Mouse (Mus musculus): ENCODE results near the gene Scyl1. TPM values are rescaled to one million over a fixed set of nuclear protein-coding genes. Genes with fewer than 3 reads are reported as not detected.

Scyl1 gene
- polyA plus RNA-seq, 1 experiment from 2014 or later, result 69.8 TPM

DNA sequence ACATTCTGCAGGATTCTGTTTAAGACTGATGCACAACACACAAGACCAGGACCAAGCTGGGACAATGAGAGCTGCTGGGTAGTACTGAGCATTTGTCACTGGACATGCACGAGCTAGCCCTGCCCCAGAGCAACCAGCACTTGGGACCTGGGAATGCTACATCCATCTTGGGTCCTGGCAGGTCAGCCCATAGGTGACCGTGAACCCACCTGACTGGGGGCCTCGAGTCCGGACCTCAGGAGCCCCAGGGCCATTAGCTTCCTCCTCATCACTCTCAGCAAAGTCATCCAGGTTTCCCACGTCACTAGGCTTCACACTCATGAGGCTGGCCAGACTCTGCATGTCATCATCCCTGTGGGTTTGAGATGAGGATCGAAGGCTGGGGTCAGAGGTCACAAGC is 50.0 kb downstream of the Scyl1 start:
- no peak overlapping the region for H3K4me3 ChIP-seq
- no peak overlapping the region for H3K9ac ChIP-seq
- no peak overlapping the region for H3K4me2 ChIP-seq
- peaks cover 37% of the 10 kb centered on the region for H3K4me1 ChIP-seq (replicated peaks)
- no peak overlapping the region for H3K27ac ChIP-seq (replicated peaks)
- ATAC-seq (ENCODE audit: low read depth), result no peak
- WGBS, result 94% methylated on average over 6 of the region's 6 CpGs
- no peaks in the 10 kb centered on the region for H3K27me3 ChIP-seq
- H3K36me3 ChIP-seq, result peaks cover 85% of the 10 kb centered on the region
- no peaks in the 10 kb centered on the region for H3K9me3 ChIP-seq

- H3K9me3 ChIP-seq, result no peaks in the 10 kb centered on the region
- no peak overlapping the region for H3K27ac ChIP-seq (replicated peaks)
- no peak for ATAC-seq (ENCODE audit: low read depth)
- H3K4me1 ChIP-seq (replicated peaks), result peaks cover 29% of the 10 kb centered on the region
- H3K27me3 ChIP-seq, result no peaks in the 10 kb centered on the region
- no peak overlapping the region for H3K4me2 ChIP-seq
- H3K36me3 ChIP-seq, result peaks cover 94% of the 10 kb centered on the region
- H3K9ac ChIP-seq, result 0 out of 2 replicates have a peak overlapping the region, but pooled peaks have one; percentile 26
- WGBS, result 61% methylated on average over 10 of the region's 10 CpGs
- H3K4me3 ChIP-seq, result no peak overlapping the region
Observed at GRCm38 (mm10) chr19:5716955-5717354, 54.3 kb downstream of the Scyl1 start.

DNA sequence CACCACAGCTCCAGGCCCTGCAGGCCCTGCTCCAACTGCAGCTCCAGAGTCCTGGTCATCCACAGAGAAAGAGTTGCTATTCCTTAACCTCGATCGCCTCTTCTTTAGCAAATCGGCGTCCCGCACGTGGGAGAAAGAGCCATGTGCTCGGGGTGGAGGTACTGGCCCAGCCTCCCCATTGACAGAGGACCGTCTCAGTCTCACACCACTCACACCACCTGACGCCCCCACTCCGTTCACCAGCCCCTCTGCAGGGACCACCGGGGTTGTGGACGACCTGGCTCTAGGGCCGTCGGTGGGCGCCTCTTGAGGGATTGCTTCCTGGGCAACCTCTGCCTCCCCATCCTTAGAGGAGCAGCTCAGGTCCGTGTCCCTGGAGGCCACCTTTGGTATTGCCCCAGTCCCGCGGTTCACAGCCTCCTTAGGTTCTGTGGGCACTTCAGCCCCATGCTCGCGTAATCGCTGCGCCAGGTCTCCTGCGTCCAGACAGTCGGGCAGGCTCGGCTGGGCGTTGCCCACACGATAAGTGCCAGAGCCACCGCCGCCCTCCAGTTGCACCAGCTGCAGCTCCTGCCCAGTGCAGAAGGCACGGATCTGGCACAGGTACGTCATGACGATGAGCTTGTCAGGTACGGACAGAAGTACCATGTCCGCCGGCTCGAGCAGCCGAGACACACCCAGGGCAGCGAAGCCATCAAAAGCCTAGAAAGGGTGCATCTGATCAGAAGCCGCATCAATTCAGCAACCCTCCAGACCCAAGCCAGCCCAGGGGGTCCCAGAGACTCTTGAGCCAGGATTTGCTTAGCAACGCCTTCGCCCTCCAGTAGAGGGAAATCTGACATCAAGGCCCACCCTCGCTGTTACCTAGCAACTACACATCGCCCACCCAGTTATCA is 55.2 kb downstream of the Scyl1 start:
- 16% methylated on average over 43 of the region's 43 CpGs for WGBS
- Histone ChIP-seq H3K4me2 (peak overlapping the region; percentile 44), H3K36me3 (peaks cover 90% of the 10 kb centered on the region), H3K9me3 (no peaks in the 10 kb centered on the region), H3K9ac (peak overlapping the region; percentile 53; the same call in 1 of the 2 replicates), H3K27ac (replicated peaks) (no peak overlapping the region), H3K4me3 (no peak overlapping the region; the same call in 1 of the 2 replicates), H3K4me1 (replicated peaks) (peaks cover 29% of the 10 kb centered on the region), H3K27me3 (no peaks in the 10 kb centered on the region)
- ATAC-seq (ENCODE audit: low read depth), result peak; percentile 46; the same call in 1 of the 2 replicates

DNA sequence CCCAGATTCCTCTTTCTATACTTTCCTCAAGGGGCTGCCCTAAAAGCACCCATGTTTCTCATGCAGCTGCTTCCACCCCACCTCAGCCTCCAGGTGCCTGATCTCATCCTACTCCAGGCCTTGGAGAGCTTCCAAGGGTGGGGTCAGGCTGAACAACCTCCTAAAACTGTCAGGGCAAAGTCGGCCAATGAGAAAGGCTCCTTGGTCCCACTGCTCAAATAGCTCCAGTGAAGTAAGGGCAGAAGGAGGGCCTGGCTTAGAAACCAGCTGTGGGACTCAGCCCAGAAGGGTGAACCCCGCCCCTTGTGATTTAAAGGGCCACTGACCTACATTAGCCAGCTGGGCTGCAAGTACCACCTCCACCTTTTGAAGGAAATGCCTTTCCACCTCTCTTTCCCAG is 57.5 kb downstream of the Scyl1 start:
- H3K4me3 ChIP-seq, result no peak overlapping the region
- no peak for ATAC-seq (ENCODE audit: low read depth)

GRCm38 (mm10) chr19:5713255-5713654 is 58.0 kb downstream of the Scyl1 start:
- H3K4me2 ChIP-seq, result peak overlapping the region; percentile 0; the same call in 1 of the 2 replicates
- 83% methylated on average over 5 of the region's 5 CpGs for WGBS
- no peaks in the 10 kb centered on the region for H3K27me3 ChIP-seq
- H3K4me1 ChIP-seq (replicated peaks), result peaks cover 29% of the 10 kb centered on the region
- no peak for ATAC-seq (ENCODE audit: low read depth)
- no peak overlapping the region for H3K4me3 ChIP-seq
- no peak overlapping the region for H3K27ac ChIP-seq (replicated peaks)
- no peak overlapping the region for H3K9ac ChIP-seq
- no peaks in the 10 kb centered on the region for H3K9me3 ChIP-seq
- peaks cover 88% of the 10 kb centered on the region for H3K36me3 ChIP-seq

More for the DNA sequence above, 57.5 kb downstream of the Scyl1 start:
- Histone ChIP-seq H3K4me2 (peak overlapping the region; percentile 0; the same call in 1 of the 2 replicates), H3K4me1 (replicated peaks) (peaks cover 29% of the 10 kb centered on the region), H3K27me3 (no peaks in the 10 kb centered on the region), H3K36me3 (peaks cover 88% of the 10 kb centered on the region), H3K27ac (replicated peaks) (no peak overlapping the region), H3K9me3 (no peaks in the 10 kb centered on the region), H3K9ac (no peak overlapping the region)
- 4% methylated on average over 2 of the region's 2 CpGs for WGBS

- H3K27ac ChIP-seq (replicated peaks), result no peak overlapping the region
- H3K9ac ChIP-seq, result 0 out of 2 replicates have a peak overlapping the region, but pooled peaks have one; percentile 34
- H3K27me3 ChIP-seq, result no peaks in the 10 kb centered on the region
- peaks cover 88% of the 10 kb centered on the region for H3K36me3 ChIP-seq
- no peaks in the 10 kb centered on the region for H3K9me3 ChIP-seq
- no peak overlapping the region for H3K4me2 ChIP-seq
- WGBS, result 93% methylated on average over 14 of the region's 14 CpGs
- H3K4me1 ChIP-seq (replicated peaks), result peaks cover 25% of the 10 kb centered on the region
- ATAC-seq (ENCODE audit: low read depth), result no peak
- no peak overlapping the region for H3K4me3 ChIP-seq
Observed at GRCm38 (mm10) chr19:5711907-5712460, 59.2 kb downstream of the Scyl1 start.

GRCm38 (mm10) chr19:5711218-5711617 is 60.0 kb downstream of the Scyl1 start:
- Histone ChIP-seq H3K27ac (replicated peaks) (no peak overlapping the region), H3K9ac (no peak overlapping the region)
- 9% methylated on average over 3 of the region's 3 CpGs for WGBS

DNA sequence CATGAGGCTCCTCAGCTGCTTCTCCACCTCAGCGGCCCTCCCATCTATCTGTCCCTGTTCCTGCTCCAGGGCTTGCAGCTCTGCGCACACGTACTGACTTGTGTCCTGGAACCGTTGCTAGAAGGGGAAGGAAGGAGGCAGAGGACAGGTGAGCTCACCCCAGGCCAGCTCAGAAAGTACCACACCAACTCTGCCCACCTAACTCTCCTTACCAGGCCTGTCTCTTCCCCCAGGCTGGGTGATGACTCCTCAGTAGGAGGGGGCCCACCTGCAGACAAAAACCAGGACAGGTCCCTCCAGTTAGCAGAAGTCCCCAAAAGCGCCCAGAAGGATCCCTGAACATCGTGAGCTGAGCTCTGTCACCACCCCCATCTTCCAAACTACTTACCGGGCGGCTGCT is 60.6 kb downstream of the Scyl1 start:
- H3K27me3 ChIP-seq, result no peaks in the 10 kb centered on the region
- H3K4me2 ChIP-seq, result no peak overlapping the region
- no peak for ATAC-seq (ENCODE audit: low read depth)
- no peak overlapping the region for H3K4me3 ChIP-seq
- WGBS, result 78% methylated on average over 8 of the region's 8 CpGs
- no peaks in the 10 kb centered on the region for H3K9me3 ChIP-seq
- H3K27ac ChIP-seq (replicated peaks), result no peak overlapping the region
- peaks cover 11% of the 10 kb centered on the region for H3K4me1 ChIP-seq (replicated peaks)
- no peak overlapping the region for H3K9ac ChIP-seq
- peaks cover 85% of the 10 kb centered on the region for H3K36me3 ChIP-seq

More at GRCm38 (mm10) chr19:5711218-5711617, 60.0 kb downstream of the Scyl1 start:
- H3K27me3 ChIP-seq, result no peaks in the 10 kb centered on the region
- H3K4me3 ChIP-seq, result no peak overlapping the region
- H3K36me3 ChIP-seq, result peaks cover 90% of the 10 kb centered on the region
- H3K4me1 ChIP-seq (replicated peaks), result peaks cover 18% of the 10 kb centered on the region
- no peaks in the 10 kb centered on the region for H3K9me3 ChIP-seq
- no peak overlapping the region for H3K4me2 ChIP-seq
- no peak; the same call in 1 of the 2 replicates for ATAC-seq (ENCODE audit: low read depth)

DNA sequence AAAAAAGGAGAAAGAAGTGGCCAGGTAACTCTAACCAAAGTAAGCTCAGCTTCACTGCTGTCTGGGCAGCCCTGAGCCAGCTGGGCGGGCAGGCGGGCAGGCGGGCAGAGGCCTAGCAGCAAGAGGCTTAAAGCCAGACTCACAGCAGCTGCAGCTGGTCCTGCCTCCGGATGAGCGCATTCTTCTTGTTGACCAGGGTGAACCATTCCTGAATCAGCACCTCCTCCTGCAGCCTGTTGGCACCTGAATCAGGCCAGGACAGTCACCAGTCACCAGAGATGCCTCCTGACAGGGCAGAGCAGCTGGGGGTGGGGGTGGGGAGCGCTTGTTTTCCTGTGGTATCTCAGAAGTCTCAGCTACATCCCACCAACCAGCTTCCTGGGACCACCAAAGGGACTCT is 61.2 kb downstream of the Scyl1 start:
- H3K36me3 ChIP-seq, result peaks cover 80% of the 10 kb centered on the region
- ATAC-seq (ENCODE audit: low read depth), result no peak
- no peak overlapping the region for H3K9ac ChIP-seq
- H3K4me1 ChIP-seq (replicated peaks), result peaks cover 14% of the 10 kb centered on the region
- H3K9me3 ChIP-seq, result no peaks in the 10 kb centered on the region
- no peak overlapping the region for H3K27ac ChIP-seq (replicated peaks)
- WGBS, result 91% methylated on average over 6 of the region's 6 CpGs
- H3K27me3 ChIP-seq, result no peaks in the 10 kb centered on the region
- H3K4me3 ChIP-seq, result no peak overlapping the region
- no peak overlapping the region for H3K4me2 ChIP-seq

Other genes with a start within 250 kb of the Scyl1 start
- gene Ovol1, start 210.8 kb downstream of the Scyl1 start, polyA plus RNA-seq (2015; fragmentation: Nextera tagmentation; extraction: Ambion mirVana), result 0.11 TPM in 1 of 2 replicates, not detected in the other
- 2.9 and 3.5 TPM in 2 replicates for gene Ap5b1, start 203.4 kb downstream of the Scyl1 start, polyA plus RNA-seq (2015; fragmentation: Nextera tagmentation; extraction: Ambion mirVana)
- 79.2 and 87.8 TPM in 2 replicates for gene Rnaseh2c, start 169.5 kb downstream of the Scyl1 start, polyA plus RNA-seq (2015; fragmentation: Nextera tagmentation; extraction: Ambion mirVana)
- 72.3 and 77.2 TPM in 2 replicates for gene Kat5, start 161.2 kb downstream of the Scyl1 start, polyA plus RNA-seq (2015; fragmentation: Nextera tagmentation; extraction: Ambion mirVana)
- 33.8 and 36.5 TPM in 2 replicates for gene Rela, start 133.9 kb downstream of the Scyl1 start, polyA plus RNA-seq (2015; fragmentation: Nextera tagmentation; extraction: Ambion mirVana)
- gene Sipa1, start 107.7 kb downstream of the Scyl1 start, polyA plus RNA-seq (2015; fragmentation: Nextera tagmentation; extraction: Ambion mirVana), result 19.1 and 19.8 TPM in 2 replicates
- 17.4 and 18.0 TPM in 2 replicates for gene Map3k11, start 82.7 kb downstream of the Scyl1 start, polyA plus RNA-seq (2015; fragmentation: Nextera tagmentation; extraction: Ambion mirVana)
- gene Pcnx3, start 82.5 kb downstream of the Scyl1 start, polyA plus RNA-seq (2015; fragmentation: Nextera tagmentation; extraction: Ambion mirVana), result 23.0 TPM in 2 replicates
- not detected in 2 replicates for gene Kcnk7, start 67.1 kb downstream of the Scyl1 start, polyA plus RNA-seq (2015; fragmentation: Nextera tagmentation; extraction: Ambion mirVana)
- gene Ehbp1l1, start 45.1 kb downstream of the Scyl1 start, polyA plus RNA-seq (2015; fragmentation: Nextera tagmentation; extraction: Ambion mirVana), result 8.3 and 9.6 TPM in 2 replicates
- gene Fam89b, start 41.8 kb downstream of the Scyl1 start, polyA plus RNA-seq (2015; fragmentation: Nextera tagmentation; extraction: Ambion mirVana), result 186 and 194 TPM in 2 replicates
- 16.0 and 17.0 TPM in 2 replicates for gene Ltbp3, start 30.5 kb downstream of the Scyl1 start, polyA plus RNA-seq (2015; fragmentation: Nextera tagmentation; extraction: Ambion mirVana)
- gene Frmd8, start 103.9 kb upstream of the Scyl1 start, polyA plus RNA-seq (2015; fragmentation: Nextera tagmentation; extraction: Ambion mirVana), result 21.1 and 23.3 TPM in 2 replicates
- gene Slc25a45, start 106.4 kb upstream of the Scyl1 start, polyA plus RNA-seq (2015; fragmentation: Nextera tagmentation; extraction: Ambion mirVana), result 1.6 and 2.3 TPM in 2 replicates
- 11.1 and 11.4 TPM in 2 replicates for gene Tigd3, start 122.7 kb upstream of the Scyl1 start, polyA plus RNA-seq (2015; fragmentation: Nextera tagmentation; extraction: Ambion mirVana)
- gene Dpf2, start 141.6 kb upstream of the Scyl1 start, polyA plus RNA-seq (2015; fragmentation: Nextera tagmentation; extraction: Ambion mirVana), result 117 and 135 TPM in 2 replicates
- gene Cdc42ep2, start 153.4 kb upstream of the Scyl1 start, polyA plus RNA-seq (2015; fragmentation: Nextera tagmentation; extraction: Ambion mirVana), result 11.8 and 13.5 TPM in 2 replicates
- gene Pola2, start 192.8 kb upstream of the Scyl1 start, polyA plus RNA-seq (2015; fragmentation: Nextera tagmentation; extraction: Ambion mirVana), result 20.8 and 24.8 TPM in 2 replicates
- not detected in 2 replicates for gene Slc22a20, start 214.7 kb upstream of the Scyl1 start, polyA plus RNA-seq (2015; fragmentation: Nextera tagmentation; extraction: Ambion mirVana)
- 6.9 and 7.5 TPM in 2 replicates for gene Capn1, start 244.5 kb upstream of the Scyl1 start, polyA plus RNA-seq (2015; fragmentation: Nextera tagmentation; extraction: Ambion mirVana)

Data from neural tube, embryonic 13.5 days (tissue).